Mouse (Mus musculus): Measurements from ENCODE around the gene B230118H07Rik. TPM values are rescaled to one million over a fixed set of nuclear protein-coding genes. Genes with fewer than 3 reads are reported as not detected.
"Not testable (repeated sequence)": the region's sequence is repeated elsewhere in the genome, so short reads cannot be mapped to it uniquely, and the experiment has no call there.

Gene B230118H07Rik
- total RNA-seq, 2 experiments from 2014 or later: 98.5 to 101 TPM

- intact Hi-C loops (cut with DNase I); DNase-seq: not testable (repeated sequence)
These were observed 112.4 kb downstream of the B230118H07Rik start for GRCm38 (mm10) chr2:101536887-101537286.

- DNase-seq: no peak
- intact Hi-C loops (cut with DNase I): no loop called here
These were observed 115.6 kb downstream of the B230118H07Rik start for GRCm38 (mm10) chr2:101533741-101534140.

GRCm38 (mm10) chr2:101525503-101526381 is 123.6 kb downstream of the B230118H07Rik start:
- intact Hi-C loops (cut with DNase I): loop anchor here (1.0 kb wide), 1 partner anchor 128 kb away; no protein-coding TSS in a partner anchor
- DNase-seq: peak in 1 of 2 experiments; percentile 10

GRCm38 (mm10) chr2:101525091-101525490 is 124.2 kb downstream of the B230118H07Rik start:
- intact Hi-C loops (cut with DNase I): loop anchor here (1.0 kb wide), 1 partner anchor 128 kb away; no protein-coding TSS in a partner anchor
- DNase-seq: no peak

GRCm38 (mm10) chr2:101520503-101520902 is 128.8 kb downstream of the B230118H07Rik start:
- intact Hi-C loops (cut with DNase I): no loop called here
- DNase-seq: no peak

GRCm38 (mm10) chr2:101519928-101520327 is 129.4 kb downstream of the B230118H07Rik start:
- DNase-seq: no peak
- intact Hi-C loops (cut with DNase I): no loop called here

Other genes with a start within 250 kb of the B230118H07Rik start
- not detected for gene Rag2, start 24.8 kb downstream of the B230118H07Rik start, total RNA-seq (2021)
- gene Rag1, start within 50 bp of the B230118H07Rik start, total RNA-seq (2021): under 1 TPM; 0.08 to 0.14 TPM
- gene Traf6, start 28.9 kb upstream of the B230118H07Rik start, total RNA-seq (2021): 10 to 100 TPM in 1 of 2 experiments, 1 to 10 TPM in 1; 9.0 to 10.3 TPM
- gene Prr5l, start 233.5 kb upstream of the B230118H07Rik start, total RNA-seq (2021): 1 to 10 TPM; 1.3 to 1.7 TPM
- gene Commd9, start 236.7 kb upstream of the B230118H07Rik start, total RNA-seq (2021): 10 to 100 TPM; 29.1 to 30.2 TPM

Data from heart, postnatal 36 days (tissue).